Mouse (Mus musculus) MEL (cell line): ENCODE results near the gene Kif23. TPM values are rescaled to one million over a fixed set of nuclear protein-coding genes. Genes with fewer than 3 reads are reported as not detected.

Experiments
- DNase-seq: peaks from one replicate; pipeline ENCODE4 v3.0.0; 2011; ENCODE audit warnings: low read depth, low spot score
- H3K27ac ChIP-seq: 2 replicates; pipeline ENCODE4 v1.5.1; 2012; ENCODE audit warnings: low read depth, mild to moderate bottlenecking, control low read depth, low read length, moderate library complexity; ENCODE audit not compliant: control insufficient read depth
- H3K27me3 ChIP-seq, 2 experiments: fragments of 150-350 bp in 1 of 2; sonication (generic) in 1 of 2; 2 replicates each; pipeline ENCODE4 v1.6.1; 2012; ENCODE audit warnings: low read length in 2 of 2, mild to moderate bottlenecking in 2 of 2, improper control_type of control experiment in 1 of 2, moderate library complexity in 1 of 2; ENCODE audit not compliant: insufficient read depth in 2 of 2, control insufficient read depth in 1 of 2
- H3K36me3 ChIP-seq, 2 experiments: 2 replicates each; pipeline ENCODE4 v1.6.1; 2012 to 2014; ENCODE audit warnings: low read length in 2 of 2, improper control_type of control experiment in 1 of 2, inconsistent platforms in 1 of 2, mild to moderate bottlenecking in 1 of 2; ENCODE audit not compliant: insufficient read depth in 2 of 2, control insufficient read depth in 1 of 2
- H3K4me1 ChIP-seq, 2 experiments: fragments of 150-350 bp in 1 of 2; sonication (generic) in 1 of 2; 2 replicates each; pipeline ENCODE4 v1.6.1; 2012; ENCODE audit warnings: low read length in 2 of 2, improper control_type of control experiment in 1 of 2, mild to moderate bottlenecking in 1 of 2; ENCODE audit not compliant: insufficient read depth in 2 of 2, control insufficient read depth in 1 of 2
- H3K4me3 ChIP-seq, 2 experiments: fragments of 150-350 bp in 1 of 2; sonication (generic) in 1 of 2; 2 replicates each; pipeline ENCODE4 v1.5.1; 2012; ENCODE audit warnings: low read depth in 2 of 2, low read length in 2 of 2, mild to moderate bottlenecking in 2 of 2, moderate library complexity in 2 of 2, control low read depth in 1 of 2, improper control_type of control experiment in 1 of 2; ENCODE audit not compliant: control insufficient read depth in 1 of 2, insufficient read depth in 1 of 2
- H3K79me2 ChIP-seq: 2 replicates; pipeline ENCODE4 v1.6.1; 2012; ENCODE audit warnings: mild to moderate bottlenecking, low read length, moderate library complexity; ENCODE audit not compliant: control insufficient read depth, poor library complexity, insufficient read depth
- H3K9ac ChIP-seq: 2 replicates; pipeline ENCODE4 v1.6.1; 2012; ENCODE audit warnings: low read depth, mild to moderate bottlenecking, control low read depth, low read length, moderate library complexity; ENCODE audit not compliant: control insufficient read depth, poor library complexity, severe bottlenecking
- H3K9me3 ChIP-seq: fragments of 150-350 bp; sonication (generic); replicated peaks from 2 replicates; pipeline ENCODE4 v1.6.1; 2012; ENCODE audit warnings: mild to moderate bottlenecking, low read length, improper control_type of control experiment, moderate library complexity; ENCODE audit not compliant: insufficient read depth
- CTCF ChIP-seq, 3 experiments: IDR thresholded peaks in 2 of 3; conservative IDR thresholded peaks in 1 of 3; 2 replicates each; pipeline ENCODE4 v1.5.1; 2011 to 2012; ENCODE audit warnings: low read length in 3 of 3, low read depth in 2 of 3, mild to moderate bottlenecking in 2 of 3, improper control_type of control experiment in 1 of 3, inconsistent platforms in 1 of 3, mixed read lengths in 1 of 3, moderate library complexity in 1 of 3; ENCODE audit not compliant: control insufficient read depth in 1 of 3, insufficient read depth in 1 of 3, poor library complexity in 1 of 3, severe bottlenecking in 1 of 3
- GABPA ChIP-seq: IDR thresholded peaks from 2 replicates; pipeline ENCODE4 v1.6.1; 2012; ENCODE audit warnings: low read depth, mild to moderate bottlenecking, inconsistent platforms, low read length, improper control_type of control experiment, moderate library complexity
- MAFK ChIP-seq: IDR thresholded peaks from 2 replicates; pipeline ENCODE4 v1.6.1; 2011; ENCODE audit warnings: low read depth, mild to moderate bottlenecking, low read length, improper control_type of control experiment, borderline replicate concordance
- MAX ChIP-seq: IDR thresholded peaks from 2 replicates; pipeline ENCODE4 v1.6.1; 2011; ENCODE audit warnings: low read length, improper control_type of control experiment
- MEF2A ChIP-seq: IDR thresholded peaks from 2 replicates; pipeline ENCODE4 v1.6.1; 2014; ENCODE audit warnings: low read depth, mild to moderate bottlenecking, inconsistent platforms, low read length, improper control_type of control experiment; ENCODE audit not compliant: poor library complexity, insufficient replicate concordance, severe bottlenecking; ENCODE audit errors: extremely low read depth
- MXI1 ChIP-seq: IDR thresholded peaks from 2 replicates; pipeline ENCODE4 v1.6.1; 2011; ENCODE audit warnings: mild to moderate bottlenecking, low read depth, low read length, improper control_type of control experiment
- MYB ChIP-seq: IDR thresholded peaks from 2 replicates; pipeline ENCODE4 v1.6.1; 2011; ENCODE audit warnings: mild to moderate bottlenecking, low read depth, low read length, improper control_type of control experiment
- POLR2A ChIP-seq, 2 experiments: IDR thresholded peaks; 2 replicates each; pipeline ENCODE4 v1.6.1; 2011 to 2012; ENCODE audit warnings: low read length in 2 of 2, mild to moderate bottlenecking in 2 of 2, control low read depth in 1 of 2, improper control_type of control experiment in 1 of 2, low read depth in 1 of 2, moderate library complexity in 1 of 2; ENCODE audit not compliant: control insufficient read depth in 1 of 2, insufficient read depth in 1 of 2, poor library complexity in 1 of 2
- POLR2AphosphoS5 ChIP-seq: IDR thresholded peaks from 2 replicates; pipeline ENCODE4 v1.6.1; 2012; ENCODE audit warnings: low read depth, borderline replicate concordance, mild to moderate bottlenecking, inconsistent platforms, low read length, moderate library complexity, mixed read lengths
- SMC3 ChIP-seq: IDR thresholded peaks from 2 replicates; pipeline ENCODE4 v1.6.1; 2011; ENCODE audit warnings: low read depth, low read length, improper control_type of control experiment
- TAL1 ChIP-seq: IDR thresholded peaks from 2 replicates; pipeline ENCODE4 v1.6.1; 2012; ENCODE audit warnings: mild to moderate bottlenecking, inconsistent platforms, low read length, moderate library complexity, mixed read lengths
- TBP ChIP-seq: IDR thresholded peaks from 2 replicates; pipeline ENCODE4 v1.8.0; 2011; ENCODE audit warnings: low read depth, low read length, improper control_type of control experiment
- ZKSCAN1 ChIP-seq: IDR thresholded peaks from 2 replicates; pipeline ENCODE4 v1.6.1; 2012; ENCODE audit warnings: low read depth, mild to moderate bottlenecking, inconsistent platforms, low read length, improper control_type of control experiment, moderate library complexity
- polyA plus RNA-seq, 2 experiments: library from polyadenylated mRNA; stranded (reverse) in 1 of 2; unstranded in 1 of 2; fragments of >175 nt in 1 of 2; fragments of >200 nt in 1 of 2; gene quantifications; 2 replicates each; pipeline versions ENCODE4 v1.2.1 to v1.2.4; 2012; ENCODE audit warnings: low replicate concordance in 2 of 2, low read depth in 1 of 2; ENCODE audit not compliant: insufficient read length in 2 of 2, insufficient read depth in 1 of 2, missing spikeins in 1 of 2
- total RNA-seq: library from RNA; depleted of rRNA; stranded (reverse); fragments of 300-350 nt; gene quantifications from 2 replicates; pipeline ENCODE4 v1.2.3, GENCODE M21; 2012

Gene Kif23
- total and polyA plus RNA-seq, 3 experiments = 37.5 to 100 TPM; not detected in 1

GRCm38 (mm10) chr9:61910526-61911256 lies 35.9 kb downstream of the Kif23 start:
- Histone ChIP-seq H3K9ac (peak overlapping the region; percentile 97; the same call in 1 of the 2 replicates), H3K9me3 (no peaks in the 10 kb centered on the region), H3K79me2 (peaks cover 21% of the 10 kb centered on the region), H3K4me1 (peaks cover 2 to 24% of the 10 kb centered on the region in 2 experiments; a peak in 3 of 4 replicates), H3K4me3 (no peak overlapping the region), H3K36me3 (peaks cover 8 to 27% of the 10 kb centered on the region in 2 experiments), H3K27ac (peak overlapping the region; percentile 90), H3K27me3 (no peaks in the 10 kb centered on the region)
- DNase-seq = peak; percentile 86
- TF ChIP-seq GABPA (no peak), ZKSCAN1 (no peak), MXI1 (no peak), TBP (peak; percentile 70), MYB (peak; percentile 49; the same call in 1 of the 2 replicates), POLR2A (IDR thresholded peaks at IDR 0.05; ENCODE audit: control insufficient read depth in 1 of 2, insufficient read depth in 1 of 2, low read depth in 1 of 2, low read length in 2 of 2, poor library complexity in 1 of 2) (peak; percentile 46 to 54; a peak in 2 of 4 replicates), POLR2AphosphoS5 (peak; percentile 94; the same call in 1 of the 2 replicates), CTCF (IDR thresholded peaks at IDR 0.05 in 2 of 3, conservative IDR thresholded peaks at IDR 0.05 in 1 of 3; ENCODE audit: control insufficient read depth in 1 of 3, insufficient read depth in 1 of 3, low read depth in 2 of 3, low read length in 3 of 3, poor library complexity in 1 of 3, severe bottlenecking in 1 of 3) (peak in 2 of 3 experiments; percentile 34 to 41; a peak in 4 of 6 replicates), SMC3 (peak; percentile 6; the same call in 1 of the 2 replicates), MAFK (no peak), TAL1 (peak; percentile 41)

DNA sequence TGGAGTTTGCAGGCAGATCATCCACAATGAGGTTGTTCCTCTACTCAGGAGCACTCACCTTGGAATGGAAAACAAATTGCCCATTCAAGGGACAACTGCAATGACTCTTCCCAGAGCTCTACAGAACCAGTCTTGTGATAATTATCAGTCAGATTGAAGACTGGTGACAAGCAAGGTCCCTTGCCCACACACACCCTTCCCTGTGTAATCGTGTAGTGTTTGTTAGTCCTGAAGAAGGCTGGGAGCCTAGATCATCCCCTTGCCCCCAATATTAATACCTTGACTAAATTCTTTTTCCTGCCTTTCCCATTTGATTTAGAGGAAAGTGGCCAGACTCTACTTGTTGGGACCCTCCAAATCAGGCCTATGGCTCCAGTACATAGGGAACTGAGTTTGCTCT lies 36.9 kb downstream of the Kif23 start:
- H3K27me3 ChIP-seq = no peaks in the 10 kb centered on the region
- H3K36me3 ChIP-seq = peaks cover 8 to 24% of the 10 kb centered on the region in 2 experiments
- H3K4me1 ChIP-seq = peaks cover 0 to 21% of the 10 kb centered on the region in 2 experiments; a peak in 2 of 4 replicates
- peak; percentile 66 for DNase-seq
- TF ChIP-seq POLR2AphosphoS5 (peak; percentile 82; the same call in 1 of the 2 replicates), MEF2A (no peak)
- H3K4me3 ChIP-seq = no peak overlapping the region
- H3K79me2 ChIP-seq = peaks cover 21% of the 10 kb centered on the region
- no peak overlapping the region for H3K27ac ChIP-seq
- no peaks in the 10 kb centered on the region for H3K9me3 ChIP-seq
- H3K9ac ChIP-seq = no peak overlapping the region

GRCm38 (mm10) chr9:61908832-61909407 lies 37.7 kb downstream of the Kif23 start:
- H3K27me3 ChIP-seq = no peaks in the 10 kb centered on the region
- H3K36me3 ChIP-seq = peaks cover 8 to 24% of the 10 kb centered on the region in 2 experiments
- peaks cover 0 to 21% of the 10 kb centered on the region in 2 experiments; a peak in 2 of 4 replicates for H3K4me1 ChIP-seq
- H3K4me3 ChIP-seq = no peak overlapping the region
- no peak for DNase-seq
- H3K9me3 ChIP-seq = no peaks in the 10 kb centered on the region
- no peak for TF ChIP-seq SMC3
- no peak for TF ChIP-seq MAX
- TF ChIP-seq POLR2AphosphoS5 = 0 out of 2 replicates have a peak, but pooled peaks have one; percentile 47
- no peak for TF ChIP-seq MXI1
- H3K9ac ChIP-seq = no peak overlapping the region
- peaks cover 18% of the 10 kb centered on the region for H3K79me2 ChIP-seq
- H3K27ac ChIP-seq = no peak overlapping the region
